Mouse (Mus musculus) kidney, embryonic 15.5 days (tissue): ENCODE data around the gene Creg2. TPM values are rescaled to one million over a fixed set of nuclear protein-coding genes. Genes with fewer than 3 reads are reported as not detected.

Experiments
- ATAC-seq: fragments of 200-750 bp; cut with Nextera tagmentation; replicated peaks from 2 replicates; pipeline ENCODE4 v1.8.0; 2017; ENCODE audit warnings: moderate TSS enrichment; ENCODE audit not compliant: low FRiP score
- H3K27ac ChIP-seq: fragments of 300-500 bp; sonication (generic); 2 replicates; pipeline ENCODE4 v1.5.1; 2015; ENCODE audit warnings: mild to moderate bottlenecking, inconsistent platforms
- H3K27me3 ChIP-seq: fragments of 300-500 bp; sonication (generic); 2 replicates; pipeline ENCODE4 v1.6.1; 2015; ENCODE audit warnings: inconsistent platforms
- H3K36me3 ChIP-seq: fragments of 300-500 bp; sonication (generic); 2 replicates; pipeline ENCODE4 v1.6.1; 2015; ENCODE audit warnings: inconsistent platforms
- H3K4me1 ChIP-seq: fragments of 300-500 bp; sonication (generic); 2 replicates; pipeline ENCODE4 v1.6.1; 2015; ENCODE audit warnings: inconsistent platforms
- H3K4me2 ChIP-seq: fragments of 300-500 bp; sonication (generic); 2 replicates; pipeline ENCODE4 v1.6.1; 2015; ENCODE audit warnings: moderate library complexity, mild to moderate bottlenecking, inconsistent platforms
- H3K4me3 ChIP-seq: fragments of 300-500 bp; sonication (generic); replicated peaks from 2 replicates; pipeline ENCODE4 v1.5.1; 2015; ENCODE audit warnings: mild to moderate bottlenecking, inconsistent platforms
- H3K9ac ChIP-seq: fragments of 300-500 bp; sonication (generic); 2 replicates; pipeline ENCODE4 v1.6.1; 2015; ENCODE audit warnings: mild to moderate bottlenecking, inconsistent platforms
- H3K9me3 ChIP-seq: fragments of 300-500 bp; sonication (generic); replicated peaks from 2 replicates; pipeline ENCODE4 v1.6.1; 2016; ENCODE audit warnings: inconsistent platforms
- WGBS: fragments of 180-500 bp; shearing (Covaris S2); methylation state at CpG from one replicate; pipeline ENCODE4 v1.1.7; 2015; ENCODE audit warnings: mixed read lengths; 5-methylcytosine and 5-hydroxymethylcytosine counted together
- polyA plus RNA-seq: library from polyadenylated mRNA; unstranded; fragments of >200 nt; fragmentation: Nextera tagmentation; extraction: Ambion mirVana; gene quantifications from 2 replicates; pipeline ENCODE4 v1.2.1, GENCODE M21; 2015

Gene Creg2
- polyA plus RNA-seq, 1 experiment from 2014 or later = 0.18 TPM

- no peaks in the 10 kb centered on the region for H3K9me3 ChIP-seq
- H3K4me2 ChIP-seq = no peak overlapping the region
- H3K9ac ChIP-seq = no peak overlapping the region
- H3K27me3 ChIP-seq = no peaks in the 10 kb centered on the region
- WGBS = 78% methylated on average over 5 of the region's 5 CpGs
- H3K27ac ChIP-seq = no peak overlapping the region
- H3K4me1 ChIP-seq = no peaks in the 10 kb centered on the region
- H3K4me3 ChIP-seq = no peak overlapping the region
- no peaks in the 10 kb centered on the region for H3K36me3 ChIP-seq
- no peak for ATAC-seq
Observed at GRCm38 (mm10) chr1:39590193-39590592, 61.1 kb downstream of the Creg2 start.

GRCm38 (mm10) chr1:39585416-39585815 is 65.9 kb downstream of the Creg2 start:
- no peak for ATAC-seq
- 76% methylated on average over 9 of the region's 9 CpGs for WGBS
- no peak overlapping the region for H3K4me3 ChIP-seq
- H3K36me3 ChIP-seq = no peaks in the 10 kb centered on the region
- no peak overlapping the region for H3K9ac ChIP-seq
- H3K9me3 ChIP-seq = no peaks in the 10 kb centered on the region
- no peaks in the 10 kb centered on the region for H3K27me3 ChIP-seq
- H3K27ac ChIP-seq = no peak overlapping the region
- H3K4me2 ChIP-seq = no peak overlapping the region
- no peaks in the 10 kb centered on the region for H3K4me1 ChIP-seq

DNA sequence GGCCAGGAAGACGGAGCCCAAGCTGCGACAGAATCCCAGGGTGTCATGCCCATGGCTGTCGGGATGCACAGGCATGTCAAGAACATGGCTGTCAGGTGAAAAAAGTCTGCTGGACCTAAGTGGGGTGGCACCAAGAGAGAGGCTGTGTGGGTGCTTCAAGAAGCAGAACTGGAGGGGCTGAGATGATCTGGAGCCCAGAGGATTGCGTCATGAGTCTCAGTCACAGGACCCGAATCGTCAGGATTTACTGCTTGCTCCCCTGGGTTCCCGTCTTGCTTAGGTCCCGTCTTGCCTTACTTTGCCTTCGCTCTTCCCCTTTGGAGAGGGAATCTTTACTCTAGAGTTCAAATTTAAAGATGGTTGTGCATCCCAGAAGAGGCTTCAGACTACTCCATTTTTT is 68.1 kb downstream of the Creg2 start:
- H3K4me3 ChIP-seq = no peak overlapping the region
- no peaks in the 10 kb centered on the region for H3K27me3 ChIP-seq
- ATAC-seq = no peak
- 88% methylated on average over 9 of the region's 9 CpGs for WGBS
- H3K4me1 ChIP-seq = no peaks in the 10 kb centered on the region
- no peaks in the 10 kb centered on the region for H3K9me3 ChIP-seq
- no peak overlapping the region for H3K4me2 ChIP-seq
- no peak overlapping the region for H3K27ac ChIP-seq
- no peaks in the 10 kb centered on the region for H3K36me3 ChIP-seq
- H3K9ac ChIP-seq = no peak overlapping the region

- H3K4me3 ChIP-seq = no peak overlapping the region
- H3K9ac ChIP-seq = no peak overlapping the region
- H3K27ac ChIP-seq = no peak overlapping the region
- no peak for ATAC-seq
- 83% methylated on average over 2 of the region's 3 CpGs for WGBS
- H3K27me3 ChIP-seq = no peaks in the 10 kb centered on the region
- no peaks in the 10 kb centered on the region for H3K36me3 ChIP-seq
- H3K4me2 ChIP-seq = no peak overlapping the region
- H3K9me3 ChIP-seq = no peaks in the 10 kb centered on the region
- peaks cover 6% of the 10 kb centered on the region for H3K4me1 ChIP-seq
Observed at GRCm38 (mm10) chr1:39581215-39581614, 70.1 kb downstream of the Creg2 start.

DNA sequence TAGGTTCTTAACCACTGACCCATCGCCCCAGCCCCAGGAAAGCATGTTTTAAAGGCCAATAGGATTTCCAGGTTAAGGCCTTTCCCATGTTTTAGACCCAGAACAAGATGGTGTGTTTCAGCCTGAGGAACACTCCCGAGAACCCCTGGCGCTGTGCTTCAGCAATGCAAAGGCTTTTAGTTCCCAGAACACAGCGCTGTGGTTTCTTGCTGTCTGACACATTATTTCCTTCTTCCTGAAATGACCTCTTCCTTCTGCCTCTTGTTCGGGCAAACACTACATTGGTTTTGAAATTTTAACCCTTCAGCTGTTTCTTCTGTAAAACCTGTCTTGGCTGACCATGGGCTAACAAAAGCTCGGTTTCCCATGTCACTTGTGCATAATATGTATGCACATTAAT is 72.1 kb downstream of the Creg2 start:
- Histone ChIP-seq H3K4me2 (no peak overlapping the region), H3K4me1 (peaks cover 24% of the 10 kb centered on the region), H3K4me3 (no peak overlapping the region), H3K9ac (no peak overlapping the region), H3K9me3 (no peaks in the 10 kb centered on the region), H3K27ac (no peak overlapping the region), H3K27me3 (no peaks in the 10 kb centered on the region), H3K36me3 (no peaks in the 10 kb centered on the region)
- ATAC-seq = no peak
- 78% methylated on average over 6 of the region's 6 CpGs for WGBS

DNA sequence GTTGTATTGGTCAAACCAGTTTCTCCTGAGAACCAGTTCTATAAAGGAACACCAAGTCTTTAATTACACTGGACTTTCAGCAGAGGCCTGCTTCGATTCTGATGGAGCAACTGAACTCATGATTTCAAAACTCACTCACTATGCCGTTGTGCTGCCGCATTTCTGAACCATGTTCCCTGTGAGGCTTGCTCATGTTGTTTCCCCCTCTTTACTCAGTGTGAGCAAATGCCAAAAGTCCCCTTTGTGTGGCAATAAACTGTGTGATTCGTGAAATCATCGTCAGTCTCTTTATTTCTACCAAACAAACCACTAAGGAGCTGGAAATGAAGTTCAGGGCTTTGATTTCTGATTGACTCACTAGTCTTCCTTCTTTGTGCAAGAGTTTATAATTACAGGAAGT is 72.8 kb downstream of the Creg2 start:
- Histone ChIP-seq H3K36me3 (no peaks in the 10 kb centered on the region), H3K27me3 (no peaks in the 10 kb centered on the region), H3K4me1 (peaks cover 29% of the 10 kb centered on the region), H3K4me2 (no peak overlapping the region), H3K4me3 (no peak overlapping the region), H3K27ac (no peak overlapping the region), H3K9ac (no peak overlapping the region), H3K9me3 (no peaks in the 10 kb centered on the region)
- 84% methylated on average over 5 of the region's 5 CpGs for whole genome bisulfite sequencing
- ATAC-seq = no peak

GRCm38 (mm10) chr1:39577253-39577705 is 74.0 kb downstream of the Creg2 start, which contains the start of gene Rnf149:
Gene Rnf149, minus strand, starts transcription at chr1:39577405.
- Histone ChIP-seq H3K4me1 (peaks cover 37% of the 10 kb centered on the region), H3K27me3 (no peaks in the 10 kb centered on the region), H3K4me3 (peak within 1 kb of the TSS; percentile 96), H3K27ac (peak within 1 kb of the TSS; percentile 99), H3K9me3 (no peaks in the 10 kb centered on the region), H3K4me2 (peak within 1 kb of the TSS; percentile 72), H3K36me3 (no peaks in the 10 kb centered on the region), H3K9ac (peak within 1 kb of the TSS; percentile 93)
- whole genome bisulfite sequencing = under 1% methylated on average over 43 of the region's 49 CpGs
- peak; percentile 97 for ATAC-seq

GRCm38 (mm10) chr1:39576431-39577243 is 74.6 kb downstream of the Creg2 start:
- Histone ChIP-seq H3K36me3 (no peaks in the 10 kb centered on the region), H3K4me1 (peaks cover 41% of the 10 kb centered on the region), H3K9me3 (no peaks in the 10 kb centered on the region), H3K27ac (peak overlapping the region; percentile 99), H3K9ac (peak overlapping the region; percentile 93), H3K4me2 (peak overlapping the region; percentile 72), H3K27me3 (no peaks in the 10 kb centered on the region), H3K4me3 (peak overlapping the region; percentile 96)
- ATAC-seq = peak; percentile 69
- under 1% methylated on average over 87 of the region's 88 CpGs for WGBS

GRCm38 (mm10) chr1:39575778-39576375 is 75.4 kb downstream of the Creg2 start:
- H3K9ac ChIP-seq = peak overlapping the region; percentile 93
- H3K9me3 ChIP-seq = no peaks in the 10 kb centered on the region
- H3K27ac ChIP-seq = peak overlapping the region; percentile 99
- no peaks in the 10 kb centered on the region for H3K36me3 ChIP-seq
- WGBS = 8% methylated on average over 8 of the region's 8 CpGs
- peak overlapping the region; percentile 96 for H3K4me3 ChIP-seq
- no peaks in the 10 kb centered on the region for H3K27me3 ChIP-seq
- H3K4me1 ChIP-seq = peaks cover 46% of the 10 kb centered on the region
- peak overlapping the region; percentile 72 for H3K4me2 ChIP-seq
- no peak for ATAC-seq

- peaks cover 46% of the 10 kb centered on the region for H3K4me1 ChIP-seq
- no peaks in the 10 kb centered on the region for H3K9me3 ChIP-seq
- H3K4me2 ChIP-seq = no peak overlapping the region
- H3K36me3 ChIP-seq = no peaks in the 10 kb centered on the region
- H3K27ac ChIP-seq = no peak overlapping the region
- no peak for ATAC-seq
- 76% methylated on average over 7 of the region's 7 CpGs for WGBS
- H3K27me3 ChIP-seq = no peaks in the 10 kb centered on the region
- no peak overlapping the region for H3K9ac ChIP-seq
- H3K4me3 ChIP-seq = no peak overlapping the region
Observed at GRCm38 (mm10) chr1:39573890-39574289, 77.4 kb downstream of the Creg2 start.

- no peaks in the 10 kb centered on the region for H3K27me3 ChIP-seq
- no peak overlapping the region for H3K9ac ChIP-seq
- WGBS = 33% methylated on average over 6 of the region's 6 CpGs
- no peak overlapping the region for H3K4me3 ChIP-seq
- H3K27ac ChIP-seq = peak overlapping the region; percentile 4; the same call in 1 of the 2 replicates
- ATAC-seq = no peak
- H3K9me3 ChIP-seq = no peaks in the 10 kb centered on the region
- H3K4me2 ChIP-seq = no peak overlapping the region
- H3K36me3 ChIP-seq = no peaks in the 10 kb centered on the region
- H3K4me1 ChIP-seq = peaks cover 41% of the 10 kb centered on the region
Observed at GRCm38 (mm10) chr1:39571653-39572052, 79.6 kb downstream of the Creg2 start.
